Mouse (Mus musculus): ENCODE measurements around the gene Lgsn.

- no peak for TF ChIP-seq CTCF (conservative IDR thresholded peaks at IDR 0.05; ENCODE audit: low read length)
- no peak for TF ChIP-seq NANOG (IDR thresholded peaks at IDR 0.05; ENCODE audit: borderline replicate concordance, low read length)
These were observed 33.7 kb upstream of the Lgsn start for GRCm38 (mm10) chr1:31142288-31143094.

Data from E14TG2a.4 (cell line).